Mouse (Mus musculus) limb, embryonic 10.5 days (tissue): ENCODE results near the gene Wdr17. TPM values are rescaled to one million over a fixed set of nuclear protein-coding genes. Genes with fewer than 3 reads are reported as not detected.

Experiments
- DNase-seq: peaks from one replicate; pipeline ENCODE4 v3.0.0-alpha.2; 2017; ENCODE audit warnings: low spot score
- H3K27ac ChIP-seq: fragments of 300-500 bp; sonication (generic); 2 replicates; pipeline ENCODE4 v1.5.1; 2016; ENCODE audit warnings: mild to moderate bottlenecking
- H3K27me3 ChIP-seq: fragments of 300-500 bp; sonication (generic); 2 replicates; pipeline ENCODE4 v1.6.1; 2016; ENCODE audit warnings: low read depth, mild to moderate bottlenecking; ENCODE audit not compliant: poor library complexity, severe bottlenecking
- H3K36me3 ChIP-seq: fragments of 300-500 bp; sonication (generic); 2 replicates; pipeline ENCODE4 v1.6.1; 2016; ENCODE audit warnings: mild to moderate bottlenecking, moderate library complexity
- H3K4me1 ChIP-seq: fragments of 300-500 bp; sonication (generic); 2 replicates; pipeline ENCODE4 v1.6.1; 2016
- H3K4me3 ChIP-seq: fragments of 300-500 bp; sonication (generic); 2 replicates; pipeline ENCODE4 v1.5.1; 2016; ENCODE audit warnings: mild to moderate bottlenecking, moderate library complexity
- H3K9me3 ChIP-seq: fragments of 300-500 bp; sonication (generic); replicated peaks from 2 replicates; pipeline ENCODE4 v1.6.1; 2016; ENCODE audit warnings: mild to moderate bottlenecking
- WGBS: fragments of 180-500 bp; shearing (Covaris S2); methylation state at CpG from one replicate; pipeline ENCODE4 v1.1.7; 2016; 5-methylcytosine and 5-hydroxymethylcytosine counted together
- polyA plus RNA-seq: library from polyadenylated mRNA; unstranded; fragments of >200 nt; fragmentation: Nextera tagmentation; extraction: Ambion mirVana; gene quantifications from 2 replicates; pipeline ENCODE4 v1.2.1, GENCODE M21; 2016

Wdr17 gene
- polyA plus RNA-seq, 1 experiment from 2014 or later = 1.9 TPM

GRCm38 (mm10) chr8:54836029-54836959 is 50.7 kb downstream of the Wdr17 start:
- no peak overlapping the region for H3K4me3 ChIP-seq
- no peak for DNase-seq
- no peaks in the 10 kb centered on the region for H3K4me1 ChIP-seq
- 92% methylated on average over 5 of the region's 5 CpGs for WGBS
- no peaks in the 10 kb centered on the region for H3K27me3 ChIP-seq
- no peaks in the 10 kb centered on the region for H3K9me3 ChIP-seq
- H3K27ac ChIP-seq = no peak overlapping the region
- H3K36me3 ChIP-seq = no peaks in the 10 kb centered on the region

DNA sequence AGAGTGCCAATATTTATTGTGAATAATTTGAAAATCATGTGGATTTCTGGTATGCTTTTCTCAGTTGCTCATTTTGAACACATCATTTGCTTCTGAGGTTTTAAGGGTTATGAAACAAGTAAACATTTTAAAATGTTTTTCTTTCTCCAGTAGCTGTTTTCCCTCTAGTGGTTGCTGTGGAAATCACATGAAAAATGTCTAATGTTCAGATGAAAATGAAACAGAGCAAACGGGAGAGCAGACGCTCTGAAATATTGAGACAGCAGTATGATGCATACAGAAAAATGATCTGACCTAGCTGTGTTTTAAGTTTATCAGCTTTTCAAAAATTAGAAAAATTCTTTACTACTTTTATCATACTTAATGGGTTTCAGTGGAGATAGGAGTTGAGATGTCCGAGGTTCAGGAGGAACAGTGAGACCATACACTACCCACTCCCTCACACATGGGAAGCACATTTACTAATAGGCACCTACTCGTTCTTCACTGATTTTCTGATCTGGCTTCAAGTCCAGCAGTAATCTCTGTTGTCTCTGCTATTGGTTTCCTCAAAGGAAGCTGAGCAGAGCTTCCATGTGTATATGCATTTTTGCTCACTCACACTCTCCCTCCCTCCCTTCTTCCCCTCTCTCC is 57.1 kb downstream of the Wdr17 start:
- no peaks in the 10 kb centered on the region for H3K36me3 ChIP-seq
- H3K4me3 ChIP-seq = no peak overlapping the region
- no peaks in the 10 kb centered on the region for H3K27me3 ChIP-seq
- 71% methylated on average over 4 of the region's 4 CpGs for WGBS
- no peak overlapping the region for H3K27ac ChIP-seq
- no peak for DNase-seq
- no peaks in the 10 kb centered on the region for H3K9me3 ChIP-seq
- no peaks in the 10 kb centered on the region for H3K4me1 ChIP-seq

GRCm38 (mm10) chr8:54827974-54828373 is 59.0 kb downstream of the Wdr17 start:
- H3K27ac ChIP-seq = no peak overlapping the region
- WGBS = 85% methylated on average over 2 of the region's 2 CpGs

DNA sequence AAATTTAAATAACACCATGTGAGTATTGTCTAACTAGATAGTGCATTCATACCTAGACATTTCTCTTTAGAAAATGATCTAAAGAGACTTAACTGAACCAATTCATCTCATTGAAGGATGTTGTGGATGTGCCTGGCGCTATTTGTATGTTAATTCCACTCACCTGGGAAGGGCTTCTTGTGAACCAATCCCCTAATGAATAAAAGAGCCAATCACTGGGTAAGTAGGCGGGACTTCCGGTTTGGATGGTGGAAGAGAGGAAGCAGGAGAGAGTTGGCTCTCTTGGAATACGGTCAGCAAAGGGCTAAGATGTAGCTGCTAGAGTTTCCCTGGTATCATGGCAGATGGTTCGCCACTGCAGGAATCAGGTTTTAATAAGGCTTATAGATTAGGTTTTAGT is 64.0 kb downstream of the Wdr17 start:
- 93% methylated on average over 5 of the region's 5 CpGs for WGBS
- no peaks in the 10 kb centered on the region for H3K36me3 ChIP-seq
- no peaks in the 10 kb centered on the region for H3K4me1 ChIP-seq
- no peak overlapping the region for H3K4me3 ChIP-seq
- no peak overlapping the region for H3K27ac ChIP-seq
- H3K9me3 ChIP-seq = no peaks in the 10 kb centered on the region
- DNase-seq = no peak
- H3K27me3 ChIP-seq = no peaks in the 10 kb centered on the region

More at GRCm38 (mm10) chr8:54827974-54828373, 59.0 kb downstream of the Wdr17 start:
- no peaks in the 10 kb centered on the region for H3K27me3 ChIP-seq
- H3K36me3 ChIP-seq = no peaks in the 10 kb centered on the region
- DNase-seq = no peak
- H3K4me1 ChIP-seq = no peaks in the 10 kb centered on the region
- H3K4me3 ChIP-seq = no peak overlapping the region
- no peaks in the 10 kb centered on the region for H3K9me3 ChIP-seq

DNA sequence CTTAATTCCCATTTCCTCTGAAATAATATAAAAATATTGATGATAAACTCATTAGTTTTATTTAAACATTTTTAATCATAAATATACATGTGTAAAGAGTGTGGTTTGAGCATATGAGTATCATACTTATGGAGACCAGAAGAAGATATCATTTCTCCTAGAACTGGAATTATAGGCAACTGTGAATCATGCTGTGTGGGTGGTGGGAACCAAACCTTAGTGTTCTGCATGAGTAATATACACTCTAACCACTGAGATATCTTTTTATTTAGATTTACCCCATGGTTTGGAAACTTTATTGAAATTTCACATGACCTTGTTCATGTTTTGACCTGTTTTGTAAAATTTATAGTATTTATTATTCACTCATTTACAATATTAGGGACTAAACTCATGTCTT is 68.3 kb downstream of the Wdr17 start:
- no peaks in the 10 kb centered on the region for H3K9me3 ChIP-seq
- H3K36me3 ChIP-seq = no peaks in the 10 kb centered on the region
- no peak overlapping the region for H3K27ac ChIP-seq
- H3K4me3 ChIP-seq = no peak overlapping the region
- H3K4me1 ChIP-seq = no peaks in the 10 kb centered on the region
- no peak for DNase-seq
- H3K27me3 ChIP-seq = no peaks in the 10 kb centered on the region

DNA sequence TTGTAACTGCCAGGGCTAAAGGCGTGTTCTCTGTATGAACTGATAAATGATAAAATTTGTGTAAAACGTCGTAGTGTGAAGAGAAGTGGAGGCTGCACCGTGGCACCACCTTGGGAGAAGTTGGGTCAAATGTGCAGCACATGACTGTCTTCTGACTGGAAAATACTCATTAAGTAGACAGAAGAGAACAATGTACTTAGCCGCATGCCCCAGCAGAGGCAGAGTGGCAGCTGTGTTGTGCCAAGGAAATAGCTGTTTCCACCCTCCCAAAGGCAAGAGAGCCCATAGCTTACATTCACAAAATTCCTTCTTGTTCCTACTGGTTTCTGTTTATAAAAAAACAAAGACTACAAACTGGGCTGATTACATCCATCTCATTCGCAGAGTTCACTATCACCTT is 78.8 kb downstream of the Wdr17 start:
- no peaks in the 10 kb centered on the region for H3K9me3 ChIP-seq
- H3K27me3 ChIP-seq = no peaks in the 10 kb centered on the region
- DNase-seq = no peak
- no peak overlapping the region for H3K27ac ChIP-seq
- no peaks in the 10 kb centered on the region for H3K36me3 ChIP-seq
- 86% methylated on average over 6 of the region's 6 CpGs for WGBS
- no peak overlapping the region for H3K4me3 ChIP-seq
- no peaks in the 10 kb centered on the region for H3K4me1 ChIP-seq

DNA sequence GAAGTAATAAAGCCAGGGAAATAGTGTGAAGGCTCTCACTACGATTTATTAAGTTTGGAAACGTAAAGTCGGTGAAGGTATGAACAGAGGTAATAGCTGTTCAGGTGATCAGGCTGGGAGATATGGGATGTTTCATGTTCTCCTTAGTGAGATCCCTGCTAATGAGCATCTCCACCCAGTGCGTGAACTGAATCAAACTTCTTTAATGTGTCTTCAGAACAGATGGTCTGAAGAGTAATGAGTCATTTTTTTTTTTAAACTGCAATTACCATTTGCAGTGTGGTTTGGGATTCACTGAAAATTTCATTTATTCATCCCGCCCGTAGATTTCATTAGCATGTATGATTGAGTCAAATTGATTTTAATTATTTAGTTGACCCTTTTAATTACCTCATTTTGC is 80.8 kb downstream of the Wdr17 start:
- no peaks in the 10 kb centered on the region for H3K9me3 ChIP-seq
- H3K4me3 ChIP-seq = no peak overlapping the region
- WGBS = 91% methylated on average over 6 of the region's 6 CpGs
- no peak for DNase-seq
- no peaks in the 10 kb centered on the region for H3K4me1 ChIP-seq
- no peak overlapping the region for H3K27ac ChIP-seq
- H3K27me3 ChIP-seq = no peaks in the 10 kb centered on the region
- H3K36me3 ChIP-seq = no peaks in the 10 kb centered on the region

- Histone ChIP-seq H3K4me1 (no peaks in the 10 kb centered on the region), H3K27ac (no peak overlapping the region), H3K27me3 (no peaks in the 10 kb centered on the region), H3K9me3 (no peaks in the 10 kb centered on the region), H3K36me3 (no peaks in the 10 kb centered on the region), H3K4me3 (no peak overlapping the region)
- 100% methylated on average over 2 of the region's 2 CpGs for WGBS
- no peak for DNase-seq
Observed at GRCm38 (mm10) chr8:54792699-54793061, 94.3 kb downstream of the Wdr17 start.

GRCm38 (mm10) chr8:54791858-54792698 is 94.9 kb downstream of the Wdr17 start:
- H3K27ac ChIP-seq = no peak overlapping the region
- WGBS = 83% methylated on average over 2 of the region's 2 CpGs
- H3K4me1 ChIP-seq = no peaks in the 10 kb centered on the region
- H3K36me3 ChIP-seq = no peaks in the 10 kb centered on the region
- H3K27me3 ChIP-seq = no peaks in the 10 kb centered on the region
- H3K9me3 ChIP-seq = no peaks in the 10 kb centered on the region
- H3K4me3 ChIP-seq = no peak overlapping the region
- DNase-seq = no peak

DNA sequence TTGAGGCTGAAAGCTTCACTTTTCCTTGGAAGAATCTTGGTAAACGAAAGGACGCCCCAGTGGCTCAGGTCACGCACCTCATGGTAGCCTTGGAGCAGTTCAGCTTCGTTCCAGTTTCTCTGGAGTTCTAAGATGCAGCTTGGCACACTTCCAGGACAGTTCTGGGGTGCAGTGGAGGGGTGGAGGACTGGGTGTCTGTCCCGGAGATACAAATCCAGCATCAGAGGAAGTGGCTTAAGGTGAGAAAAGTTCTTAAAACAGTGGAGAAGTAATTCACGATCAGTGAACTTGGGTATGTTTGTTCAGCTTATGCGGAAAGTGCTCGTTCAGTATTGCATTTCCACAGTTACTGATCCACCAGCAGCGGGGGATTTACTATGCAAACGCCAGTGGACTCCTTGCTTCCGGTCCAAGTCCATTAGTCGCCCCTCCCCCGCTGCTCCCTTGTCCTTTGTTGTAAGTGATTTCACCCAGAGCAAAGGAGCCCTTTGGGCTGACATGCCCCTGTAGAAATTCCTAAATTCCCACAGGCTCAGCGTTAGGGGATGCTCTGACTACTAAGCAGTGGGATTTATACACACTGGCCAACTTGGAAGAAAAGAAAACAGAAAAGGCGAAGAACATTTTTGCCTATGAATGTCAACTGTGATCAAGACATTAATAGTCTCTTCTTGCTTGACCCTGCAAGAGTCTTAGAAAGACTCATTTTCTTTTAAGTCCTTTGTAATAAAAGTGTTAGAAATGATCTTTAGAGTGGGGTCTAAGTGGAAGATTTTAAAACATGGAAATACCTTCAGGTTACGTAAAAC is 106.6 kb downstream of the Wdr17 start:
- peak overlapping the region; percentile 71 for H3K27ac ChIP-seq
- H3K9me3 ChIP-seq = no peaks in the 10 kb centered on the region
- H3K4me1 ChIP-seq = peaks cover 16% of the 10 kb centered on the region
- no peaks in the 10 kb centered on the region for H3K27me3 ChIP-seq
- H3K36me3 ChIP-seq = no peaks in the 10 kb centered on the region
- peak; percentile 65 for DNase-seq
- peak overlapping the region; percentile 49 for H3K4me3 ChIP-seq
- 13% methylated on average over 16 of the region's 16 CpGs for WGBS

DNA sequence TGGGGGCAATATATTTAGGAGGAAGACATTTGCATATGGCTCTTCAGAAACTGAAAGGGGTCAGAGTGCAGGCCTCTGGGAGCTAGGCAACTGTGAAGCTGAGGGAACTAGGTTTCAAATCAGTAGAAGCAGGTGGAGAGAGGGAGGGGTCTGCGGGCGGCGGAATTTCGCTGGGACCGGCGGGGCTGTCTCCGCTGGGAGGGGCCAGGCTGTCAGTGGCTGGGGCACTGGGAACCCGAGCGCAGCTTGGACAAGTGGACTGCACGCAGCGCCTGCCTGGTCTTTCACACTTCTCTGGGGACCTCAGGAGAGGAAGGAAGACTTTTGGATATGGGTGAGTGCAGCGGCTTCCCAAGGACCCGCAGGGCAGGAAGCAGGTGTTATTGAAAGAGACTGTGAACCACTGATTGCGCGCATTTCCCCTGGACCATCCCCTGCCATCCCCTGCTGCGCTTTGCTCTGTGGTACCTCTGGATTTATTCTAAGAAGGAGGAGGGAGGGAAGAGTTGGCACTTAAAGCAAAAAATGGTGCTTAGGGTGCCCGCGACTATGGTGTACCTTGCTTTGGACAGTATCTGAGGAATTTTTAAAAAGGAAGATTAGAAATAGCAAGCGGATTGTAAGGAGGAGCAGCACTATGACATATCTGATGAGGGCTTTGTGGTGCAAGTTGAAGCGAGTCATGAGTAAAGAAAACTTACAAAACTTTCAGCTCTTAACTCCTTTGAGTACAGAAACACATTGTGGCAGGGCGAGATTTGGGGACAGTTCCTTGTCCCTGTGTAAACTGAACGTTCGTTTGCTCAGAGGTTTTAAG is 107.5 kb downstream of the Wdr17 start:
- DNase-seq = peak; percentile 61
- Histone ChIP-seq H3K27ac (peak overlapping the region; percentile 71), H3K4me3 (peak overlapping the region; percentile 49), H3K9me3 (no peaks in the 10 kb centered on the region), H3K4me1 (peaks cover 16% of the 10 kb centered on the region), H3K27me3 (no peaks in the 10 kb centered on the region), H3K36me3 (no peaks in the 10 kb centered on the region)
- WGBS = 1% methylated on average over 23 of the region's 23 CpGs

- Histone ChIP-seq H3K9me3 (no peaks in the 10 kb centered on the region), H3K4me3 (no peak overlapping the region), H3K27me3 (no peaks in the 10 kb centered on the region), H3K27ac (no peak overlapping the region), H3K4me1 (peaks cover 16% of the 10 kb centered on the region), H3K36me3 (no peaks in the 10 kb centered on the region)
- no peak for DNase-seq
Observed at GRCm38 (mm10) chr8:54777012-54777411, 110.0 kb downstream of the Wdr17 start.
